Mouse (Mus musculus) adrenal gland, postnatal 14 days (tissue): ENCODE measurements around the gene Wdr83. TPM values are rescaled to one million over a fixed set of nuclear protein-coding genes. Genes with fewer than 3 reads are reported as not detected.

Experiments used
- DNase-seq: peaks from one replicate; pipeline ENCODE4 v3.0.0; 2021; ENCODE audit warnings: mixed read lengths
- microRNA-seq, 2 experiments: library from miRNA; unstranded; fragments of <30 nt; microRNA quantifications; one replicate each; pipeline ENCODE4 v1.2.0; 2021
- total RNA-seq: library from RNA; stranded (reverse); gene quantifications from 2 replicates; pipeline ENCODE4 v1.2.3, GENCODE M21; 2021

Wdr83 gene
- total RNA-seq, 1 experiment from 2014 or later: 30.9 TPM

- peak; percentile 90 for DNase-seq
Observed at GRCm38 (mm10) chr8:85034764-85035163, 46.3 kb downstream of the Wdr83 start.

GRCm38 (mm10) chr8:85033867-85034266 lies 47.2 kb downstream of the Wdr83 start:
- DNase-seq: no peak

GRCm38 (mm10) chr8:85032622-85033311 lies 48.3 kb downstream of the Wdr83 start:
- peak; percentile 42 for DNase-seq

- DNase-seq: no peak
Observed at GRCm38 (mm10) chr8:85029271-85029670, 51.8 kb downstream of the Wdr83 start.

GRCm38 (mm10) chr8:85027922-85028321 lies 53.2 kb downstream of the Wdr83 start:
- DNase-seq: no peak

- no peak for DNase-seq
Observed at GRCm38 (mm10) chr8:85027516-85027855, 53.6 kb downstream of the Wdr83 start.

- peak; percentile 98 for DNase-seq
Observed at GRCm38 (mm10) chr8:85026670-85027515, 54.2 kb downstream of the Wdr83 start, which contains the start of gene Trir. TSS of gene Trir (plus strand) at chr8:85026823.

GRCm38 (mm10) chr8:85025098-85025932 lies 55.8 kb downstream of the Wdr83 start, which contains the start of gene Asna1:
TSS of gene Asna1 (minus strand) at chr8:85025281.
- peak; percentile 90 for DNase-seq

Small RNA genes within 50 kb of the gene (microRNA-seq; reads per million reads assigned to microRNA genes)
- 0.38 to 0.43 reads per million in 2 experiments for gene Gm23388
- 0 to 1.3 reads per million in 2 experiments for gene Mir7070

Other genes with a start within 250 kb of the Wdr83 start
- 44.4 and 45.7 TPM in 2 replicates for gene Gadd45gip1, start 249.8 kb downstream of the Wdr83 start, total RNA-seq
- 108 TPM in 2 replicates for gene Rad23a, start 240.6 kb downstream of the Wdr83 start, total RNA-seq
- gene Calr, start 234.4 kb downstream of the Wdr83 start, total RNA-seq: 521 and 554 TPM in 2 replicates
- 55.2 and 63.4 TPM in 2 replicates for gene Farsa, start 224.3 kb downstream of the Wdr83 start, total RNA-seq
- gene Syce2, start 209.2 kb downstream of the Wdr83 start, total RNA-seq: 17.4 and 17.6 TPM in 2 replicates
- 55.4 and 84.8 TPM in 2 replicates for gene Gcdh, start 187.4 kb downstream of the Wdr83 start, total RNA-seq
- gene Klf1, start 179.4 kb downstream of the Wdr83 start, total RNA-seq: 0.56 and 5.1 TPM in 2 replicates
- gene Dnase2a, start 172.7 kb downstream of the Wdr83 start, total RNA-seq: 8.3 and 11.0 TPM in 2 replicates
- gene Mast1, start 143.9 kb downstream of the Wdr83 start, total RNA-seq: 1.2 and 3.1 TPM in 2 replicates
- not detected in 2 replicates for gene Rtbdn, start 134.3 kb downstream of the Wdr83 start, total RNA-seq
- gene Gm49661, start 111.9 kb downstream of the Wdr83 start, total RNA-seq: 2.1 TPM in 1 of 2 replicates, not detected in the other
- 532 and 572 TPM in 2 replicates for gene Prdx2, start 111.7 kb downstream of the Wdr83 start, total RNA-seq
- gene Rnaseh2a, start 111.5 kb downstream of the Wdr83 start, total RNA-seq: 88.3 and 96.4 TPM in 2 replicates
- 58.3 and 211 TPM in 2 replicates for gene Junb, start 102.6 kb downstream of the Wdr83 start, total RNA-seq
- gene Hook2, start 90.7 kb downstream of the Wdr83 start, total RNA-seq: 5.8 and 6.9 TPM in 2 replicates
- not detected in 2 replicates for gene Best2, start 66.8 kb downstream of the Wdr83 start, total RNA-seq
- 91.4 and 94.7 TPM in 2 replicates for gene Asna1, start 56.0 kb downstream of the Wdr83 start, total RNA-seq
- gene Trir, start 54.5 kb downstream of the Wdr83 start, total RNA-seq: 154 and 161 TPM in 2 replicates
- 65.9 and 67.8 TPM in 2 replicates for gene Tnpo2, start 44.4 kb downstream of the Wdr83 start, total RNA-seq
- gene Fbxw9, start 21.3 kb downstream of the Wdr83 start, total RNA-seq: 18.0 and 18.4 TPM in 2 replicates
- not detected in 2 replicates for gene Gm5741, start 13.3 kb downstream of the Wdr83 start, total RNA-seq
- 28.7 and 40.6 TPM in 2 replicates for gene Dhps, start 9.5 kb downstream of the Wdr83 start, total RNA-seq
- gene Wdr83os, start 566 bp downstream of the Wdr83 start, total RNA-seq: 68.3 and 70.3 TPM in 2 replicates
- 49.8 and 56.3 TPM in 2 replicates for gene Man2b1, start 2.0 kb upstream of the Wdr83 start, total RNA-seq
- 2.0 and 2.8 TPM in 2 replicates for gene Zfp791, start 41.8 kb upstream of the Wdr83 start, total RNA-seq
- not detected in 2 replicates for gene Cks1brt, start 70.6 kb upstream of the Wdr83 start, total RNA-seq
- not detected in 2 replicates for gene Olfr371, start 144.7 kb upstream of the Wdr83 start, total RNA-seq
- 26.5 and 29.3 TPM in 2 replicates for gene Orc6, start 218.3 kb upstream of the Wdr83 start, total RNA-seq
- gene Vps35, start 218.5 kb upstream of the Wdr83 start, total RNA-seq: 83.8 and 84.2 TPM in 2 replicates